Mouse (Mus musculus): ENCODE measurements around the gene Dbx1.

Gene Dbx1

DNA sequence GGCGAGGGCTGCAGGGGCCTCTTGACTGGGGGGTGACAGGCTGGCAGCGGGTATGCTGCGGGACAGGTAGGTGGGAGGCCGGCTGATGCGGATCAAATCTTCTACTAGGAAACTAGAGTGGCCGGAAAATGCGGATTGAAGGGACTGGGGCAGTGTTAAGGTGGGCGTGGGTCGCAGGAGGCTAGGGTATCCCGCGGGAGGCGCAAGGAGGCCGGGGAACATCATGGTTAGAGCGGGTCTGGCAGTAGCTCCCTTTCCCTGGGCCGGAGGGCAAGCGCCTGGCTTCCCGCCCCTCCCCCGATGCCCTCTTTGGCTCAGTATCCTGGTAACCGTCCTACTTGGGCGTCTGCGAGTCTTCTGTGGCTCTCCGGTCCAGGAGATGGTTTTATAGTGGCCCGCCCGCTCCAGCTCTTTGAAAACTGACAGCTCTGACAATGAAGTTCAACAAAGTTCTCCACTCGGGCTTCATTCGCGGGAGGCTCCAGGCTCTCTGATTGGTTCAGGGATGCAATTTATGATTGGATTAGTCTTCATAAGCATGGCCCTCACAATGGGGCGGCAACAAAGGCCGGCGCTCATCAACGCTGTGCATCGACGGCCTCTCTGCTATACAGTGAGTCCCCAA, at the start of gene Dbx1:
Dbx1 (minus strand) TSS at position 359 of the 625 bp plus-strand sequence.
- DNase-seq (ENCODE audit: low spot score in 2 of 2): no peak

DNA sequence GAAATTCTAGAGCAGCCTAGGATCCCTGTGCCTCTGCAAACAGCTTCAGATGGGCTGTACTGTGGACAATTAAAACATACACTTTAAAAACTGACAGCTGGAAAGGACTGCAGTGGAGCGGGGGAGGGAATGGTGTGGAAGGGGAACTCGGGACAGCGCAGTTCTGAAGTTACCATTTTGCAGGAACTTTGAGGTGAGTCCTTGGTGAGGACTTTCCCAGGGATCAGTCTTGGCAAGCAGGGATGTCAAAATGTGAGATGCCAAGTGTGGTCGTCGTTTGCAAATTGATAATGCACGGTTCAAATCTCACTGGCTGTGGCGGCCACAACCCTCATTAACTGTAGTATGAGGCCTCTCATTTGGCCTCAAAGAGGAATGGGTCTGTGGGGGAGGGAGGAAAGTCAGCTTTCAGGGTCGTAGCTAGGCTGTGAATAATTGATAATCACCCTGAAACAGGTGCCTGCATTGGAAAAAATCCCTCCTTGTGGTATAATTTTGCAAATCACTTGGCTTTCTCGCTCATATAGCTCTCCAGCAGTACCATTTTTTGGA, 42.3 kb upstream of the Dbx1 start:
- DNase-seq (ENCODE audit: low spot score in 2 of 2): no peak

DNA sequence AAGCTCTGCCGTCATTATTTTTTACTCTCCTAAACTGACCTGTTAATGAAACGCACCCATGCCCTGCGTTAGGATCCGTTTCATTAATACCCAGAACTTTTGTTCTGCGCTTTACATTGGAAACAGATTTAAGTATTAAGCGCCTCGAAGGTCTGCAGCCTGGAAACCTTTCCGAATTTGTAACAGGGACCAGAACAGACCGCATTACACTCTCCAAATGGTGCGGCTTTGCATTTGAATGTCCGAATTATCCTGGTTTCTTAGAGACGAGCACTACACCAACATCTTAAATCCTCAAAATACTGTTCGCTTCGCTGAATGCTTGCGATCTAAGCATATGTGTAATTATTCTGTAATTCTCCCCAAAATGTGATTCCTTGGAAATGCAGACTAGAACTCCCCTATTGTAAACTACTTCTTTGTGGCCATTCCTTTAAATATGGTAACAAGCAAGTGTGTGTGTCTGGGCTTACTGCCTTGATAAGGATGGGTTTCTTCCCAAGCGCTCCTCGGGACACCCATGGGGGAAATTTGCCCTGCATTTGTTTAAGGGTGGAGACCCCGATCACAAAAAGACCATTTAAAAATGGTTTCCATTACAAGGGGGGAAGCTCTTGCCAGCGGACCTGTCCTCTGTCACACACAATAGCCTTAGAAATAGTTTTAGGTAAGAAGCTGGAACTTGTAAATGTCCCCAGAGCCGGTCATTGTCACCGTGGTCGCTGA, 41.6 kb upstream of the Dbx1 start:
- DNase-seq (ENCODE audit: low spot score in 2 of 2): no peak

DNA sequence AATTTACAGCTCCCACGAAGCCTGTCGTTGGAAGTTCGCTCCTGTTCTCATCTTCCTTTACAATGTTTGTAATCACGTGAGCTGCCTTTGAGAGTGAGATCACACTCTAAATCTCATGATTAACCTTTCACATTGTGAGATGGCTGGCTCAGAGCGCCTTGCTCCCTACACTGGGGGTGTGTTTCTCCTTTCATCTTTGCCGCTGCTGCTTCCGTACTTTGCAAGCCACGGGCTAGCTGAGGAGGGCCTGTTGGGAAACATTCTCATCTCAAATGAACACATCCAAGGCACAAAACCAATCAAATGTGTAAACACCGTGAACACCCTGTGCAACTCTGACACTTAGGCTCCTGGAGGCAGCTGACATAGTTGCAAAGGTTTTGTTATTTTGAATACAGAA, 40.5 kb upstream of the Dbx1 start:
- no peak for DNase-seq (ENCODE audit: low spot score in 2 of 2)

DNA sequence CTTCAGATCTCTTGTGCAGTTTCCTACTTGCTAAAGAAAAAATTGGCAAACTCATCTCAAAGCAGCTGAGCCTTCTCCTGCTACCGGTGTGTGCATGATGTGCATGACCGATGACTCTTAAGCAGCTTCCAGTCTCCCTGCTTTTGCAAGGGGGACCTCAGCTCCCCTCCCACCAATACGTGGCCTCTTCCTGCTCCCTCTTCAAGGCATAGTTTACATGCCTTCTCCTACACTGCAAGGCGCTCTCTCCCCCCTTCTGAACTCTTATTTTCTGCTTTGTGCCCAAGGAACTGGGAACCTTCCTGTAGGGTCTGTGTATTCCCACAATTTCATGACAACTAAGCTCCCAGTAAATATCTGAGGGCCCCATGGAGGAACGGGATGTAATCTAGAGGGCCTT, 40.0 kb upstream of the Dbx1 start:
- no peak for DNase-seq (ENCODE audit: low spot score in 2 of 2)

DNA sequence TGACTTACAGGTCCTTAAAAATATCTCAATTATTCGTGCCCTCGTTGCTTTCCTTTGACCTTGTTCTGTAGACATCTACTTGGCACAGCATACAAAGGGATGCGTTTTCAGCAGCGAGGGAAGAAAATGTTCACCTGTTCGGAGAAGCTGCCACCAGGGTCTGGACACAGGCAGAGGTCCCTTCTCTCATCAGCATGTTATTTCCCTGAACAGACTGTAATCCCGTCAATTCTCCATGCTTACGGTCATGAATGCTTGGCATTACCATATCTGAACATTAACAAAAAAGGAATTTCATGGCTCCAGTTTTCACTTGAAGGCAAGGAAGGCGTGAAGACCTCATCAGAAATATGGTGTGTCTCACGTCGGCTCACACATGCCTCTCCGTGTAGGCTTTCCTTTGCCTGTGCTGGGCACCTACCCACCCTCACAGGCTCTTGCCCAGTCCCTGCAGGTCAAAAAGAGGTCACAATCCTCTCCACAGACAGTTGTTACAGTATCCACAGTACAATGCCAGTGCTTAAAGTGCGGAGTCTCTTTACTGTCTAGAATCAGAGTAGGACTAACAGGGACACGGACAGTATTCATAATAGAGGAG, 31.7 kb upstream of the Dbx1 start:
- no peak for DNase-seq (ENCODE audit: low spot score in 2 of 2)

DNA sequence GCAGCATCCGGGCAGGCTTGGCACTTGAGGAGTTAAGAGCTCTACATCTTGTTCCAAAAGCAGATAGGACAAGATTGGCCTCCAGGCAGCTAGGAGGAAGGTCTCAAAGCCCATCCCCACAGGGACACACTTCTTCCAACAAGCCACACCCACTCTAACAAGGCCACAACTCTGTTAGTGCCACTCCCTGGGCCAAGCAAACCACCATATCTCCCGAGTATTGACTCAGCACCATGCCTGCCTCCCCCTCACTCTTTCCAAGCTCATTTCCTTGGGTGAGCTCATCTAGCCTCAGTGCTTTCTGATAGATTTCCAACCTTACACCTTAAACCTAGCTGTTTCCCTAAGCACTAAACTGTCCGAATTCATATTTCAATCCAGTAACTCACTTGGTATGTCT, 26.9 kb upstream of the Dbx1 start:
- DNase-seq (ENCODE audit: low spot score in 2 of 2): no peak

DNA sequence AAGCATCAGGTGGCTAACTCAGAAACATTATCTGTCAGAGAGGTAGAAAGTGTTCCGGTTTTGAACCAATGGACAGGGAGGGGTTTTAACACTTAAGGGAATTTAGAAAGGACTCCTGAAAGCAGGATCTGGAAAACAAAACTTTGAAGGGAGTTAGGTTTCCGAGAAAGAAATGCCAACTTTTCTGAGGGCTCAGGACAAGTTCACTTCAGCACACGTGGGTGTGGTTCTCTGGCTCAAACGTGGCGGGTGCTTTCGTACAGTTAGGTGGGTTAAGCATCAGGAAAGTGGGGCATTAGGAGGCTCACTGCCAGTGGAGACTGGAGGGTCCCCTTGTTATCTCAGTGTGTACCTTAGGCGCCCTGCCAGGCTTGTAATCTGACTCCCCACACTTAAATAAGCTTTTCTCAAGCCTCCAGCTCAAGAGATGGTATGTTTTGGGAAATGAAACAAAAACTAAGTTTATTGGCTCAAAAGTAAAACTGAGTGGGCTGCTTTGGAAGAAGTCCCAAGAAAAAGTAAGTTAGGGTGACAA, 25.9 kb upstream of the Dbx1 start:
- no peak for DNase-seq (ENCODE audit: low spot score in 2 of 2)

DNA sequence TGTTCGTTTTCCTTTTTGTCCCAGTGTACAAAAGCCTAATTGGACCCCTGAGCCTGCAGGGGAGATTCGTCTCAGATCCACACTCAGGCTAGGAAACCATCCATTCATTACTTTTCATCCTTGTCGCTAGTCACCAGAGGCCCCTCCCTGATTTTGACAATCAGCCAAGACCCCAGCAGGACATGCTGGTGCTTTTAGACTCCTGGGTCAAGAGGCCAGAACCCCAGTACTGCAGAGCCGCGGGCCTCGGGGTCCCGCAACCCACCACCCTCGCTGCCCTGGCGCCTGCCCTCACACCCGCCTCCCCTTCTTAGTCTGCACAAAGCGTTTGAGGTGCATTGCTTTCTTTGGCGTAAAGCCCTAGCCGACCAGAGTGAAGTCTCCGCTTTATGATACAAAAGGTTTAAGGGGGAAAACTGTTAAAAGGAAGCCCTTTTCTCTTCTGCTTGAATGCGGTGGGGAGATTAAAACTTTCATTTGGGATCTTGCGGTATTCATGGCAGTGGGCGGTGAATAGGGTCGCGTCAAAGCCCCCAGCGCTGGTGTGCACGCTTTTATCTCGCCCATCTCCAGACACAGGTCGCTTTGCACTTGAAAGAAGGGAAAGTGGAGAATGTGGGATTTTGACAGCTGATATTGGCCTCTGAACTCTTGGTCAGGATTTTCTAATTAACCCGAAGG, 25.3 kb upstream of the Dbx1 start:
- no peak for DNase-seq (ENCODE audit: low spot score in 2 of 2)

DNA sequence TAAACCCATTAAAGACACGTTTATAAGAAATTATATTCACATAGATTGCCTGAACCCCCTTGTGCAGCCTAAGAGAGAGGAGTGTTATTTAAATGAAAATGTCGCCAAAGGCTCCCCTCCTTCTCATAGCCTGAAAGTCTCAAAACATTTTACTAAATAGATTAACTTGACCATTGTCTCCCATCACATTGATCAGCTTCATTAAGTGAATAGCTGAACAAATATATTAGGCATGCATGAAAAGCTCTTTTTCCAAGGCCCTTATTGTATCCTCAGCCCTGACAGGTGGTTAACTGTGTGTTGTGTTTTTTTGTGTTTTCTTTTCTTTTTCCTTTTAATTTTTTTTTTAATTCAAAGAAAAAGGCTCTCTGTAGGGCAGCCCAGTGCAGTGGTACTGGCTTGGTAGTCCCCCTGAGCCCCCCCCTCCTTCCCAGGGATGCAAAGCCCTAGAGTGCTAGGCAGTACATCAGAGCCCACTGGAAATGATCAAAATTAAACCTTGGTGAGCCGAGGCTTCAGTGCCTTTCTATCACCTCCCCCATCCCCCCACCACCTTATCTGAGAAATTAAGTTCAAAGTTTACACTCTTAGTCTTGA, 4.2 kb upstream of the Dbx1 start:
- no peak for DNase-seq (ENCODE audit: low spot score in 2 of 2)

DNA sequence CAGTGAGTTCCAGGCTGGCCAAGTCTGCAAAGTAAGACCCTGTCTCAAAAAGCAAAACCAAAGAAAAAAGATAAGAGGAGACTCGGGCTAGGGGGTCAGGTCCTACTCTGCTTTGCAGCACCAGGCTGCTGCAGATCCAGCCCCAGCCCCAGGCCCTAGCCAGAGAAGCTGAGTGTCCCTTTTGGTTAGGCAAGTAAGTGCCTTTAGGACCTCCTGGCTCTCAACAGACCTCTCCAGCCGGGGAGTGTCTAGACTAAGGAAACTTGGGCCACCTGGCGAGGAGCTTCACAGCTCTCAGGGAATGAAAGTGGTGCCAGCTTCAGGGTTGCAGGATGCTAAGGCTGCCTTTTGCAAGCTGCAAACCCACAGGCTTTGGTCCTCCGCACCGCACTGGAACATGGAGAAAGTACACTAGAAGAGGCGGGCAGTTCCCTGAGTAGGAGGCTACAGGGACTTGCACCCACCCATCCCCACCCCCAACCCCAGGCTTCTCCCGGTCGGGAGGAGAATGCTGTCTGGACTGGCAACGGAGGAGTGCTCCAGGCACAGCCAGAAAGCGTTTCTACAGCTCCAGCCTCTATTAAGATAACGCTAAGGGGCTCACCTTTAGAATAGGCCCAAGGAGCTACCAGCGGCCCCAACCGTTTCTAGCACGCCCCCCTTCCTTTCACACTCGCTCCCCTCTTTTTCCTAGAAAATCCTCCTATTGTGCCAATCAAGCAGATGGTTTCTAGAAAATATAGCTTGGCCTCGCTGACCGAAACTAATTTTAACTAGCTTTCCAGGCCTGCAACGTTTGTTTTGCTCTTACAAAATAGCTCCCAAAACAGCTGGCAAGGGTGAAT, 3.4 kb upstream of the Dbx1 start:
- no peak for DNase-seq (ENCODE audit: low spot score in 2 of 2)

DNA sequence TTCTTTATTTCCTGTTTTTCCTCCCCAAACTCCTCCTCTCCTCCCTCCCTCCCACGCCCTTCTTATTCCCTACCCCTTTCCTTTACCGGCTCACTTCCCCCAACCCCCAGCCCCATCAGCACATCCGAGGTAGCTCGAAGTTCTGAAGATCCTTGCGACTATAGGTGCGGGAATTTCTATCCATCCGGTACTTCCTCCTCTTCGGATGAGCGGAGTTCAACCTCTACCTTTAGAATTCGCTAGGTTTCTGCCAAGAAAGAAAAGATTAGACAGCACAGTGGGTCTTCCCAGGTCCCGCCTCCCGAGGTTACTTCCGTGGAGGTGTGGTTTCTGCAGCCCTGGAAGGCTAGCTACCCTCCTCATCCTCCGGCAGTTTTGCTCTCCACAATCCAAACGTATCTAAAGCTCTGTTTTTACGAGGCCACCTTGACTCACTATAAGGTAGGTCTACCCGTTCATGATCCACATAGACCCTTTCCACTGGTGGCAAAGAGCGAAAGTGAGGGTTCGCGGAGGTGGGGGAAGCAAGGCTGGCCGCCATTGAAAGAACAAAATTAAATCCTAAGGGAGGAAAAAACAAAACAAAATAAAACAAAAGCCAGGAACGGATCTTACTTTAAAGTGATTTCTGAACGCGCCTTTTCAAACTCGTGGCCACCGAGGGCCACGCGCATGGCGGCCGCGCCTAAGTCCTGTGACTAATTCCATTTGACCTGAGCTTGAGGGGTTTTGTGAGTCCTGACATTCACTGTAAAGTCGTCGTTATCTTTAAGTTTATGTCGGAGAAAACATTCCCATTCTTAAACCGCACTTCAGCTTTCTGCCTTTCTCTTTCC, 2.5 kb upstream of the Dbx1 start:
- DNase-seq (ENCODE audit: low spot score in 2 of 2): no peak

DNA sequence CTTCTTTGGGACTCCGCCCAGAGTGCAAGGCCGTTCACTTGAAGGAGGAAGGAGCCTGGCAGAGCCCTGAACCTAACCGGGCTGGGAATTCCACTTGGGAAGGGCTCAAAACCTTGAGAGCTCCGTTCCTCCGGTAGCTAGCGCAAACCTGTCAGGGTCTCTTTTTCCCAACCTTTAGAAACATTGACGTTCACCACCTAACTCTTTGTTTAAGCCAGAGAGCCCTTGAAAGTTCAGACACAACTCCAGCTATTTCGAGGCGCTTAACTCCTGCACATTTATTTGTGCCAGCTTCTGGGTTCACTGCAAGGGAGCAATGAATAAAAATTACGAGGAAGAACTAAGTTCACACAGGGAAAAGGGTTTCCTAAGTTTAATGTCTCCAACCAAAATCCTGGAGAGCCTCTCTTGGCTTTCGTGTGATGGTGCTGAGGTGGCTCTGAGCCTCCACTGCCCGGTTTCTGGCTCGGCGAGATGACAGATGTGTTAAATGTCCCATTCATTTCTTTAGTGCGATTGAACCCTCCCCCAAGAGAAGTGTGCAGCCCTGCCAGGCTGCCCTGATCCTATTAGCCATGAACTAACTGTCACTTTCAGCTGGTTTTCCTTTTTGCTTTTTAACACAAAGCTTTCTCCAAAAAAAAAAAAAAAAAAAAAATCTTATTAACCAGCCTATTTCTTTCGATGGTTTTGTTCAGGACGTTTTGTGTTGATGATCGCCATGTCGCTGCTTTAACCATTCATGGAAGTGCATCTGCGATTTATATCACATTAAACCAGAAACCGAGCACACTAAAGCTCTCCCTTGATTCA, 1.4 kb upstream of the Dbx1 start:
- DNase-seq (ENCODE audit: low spot score in 2 of 2): no peak

DNA sequence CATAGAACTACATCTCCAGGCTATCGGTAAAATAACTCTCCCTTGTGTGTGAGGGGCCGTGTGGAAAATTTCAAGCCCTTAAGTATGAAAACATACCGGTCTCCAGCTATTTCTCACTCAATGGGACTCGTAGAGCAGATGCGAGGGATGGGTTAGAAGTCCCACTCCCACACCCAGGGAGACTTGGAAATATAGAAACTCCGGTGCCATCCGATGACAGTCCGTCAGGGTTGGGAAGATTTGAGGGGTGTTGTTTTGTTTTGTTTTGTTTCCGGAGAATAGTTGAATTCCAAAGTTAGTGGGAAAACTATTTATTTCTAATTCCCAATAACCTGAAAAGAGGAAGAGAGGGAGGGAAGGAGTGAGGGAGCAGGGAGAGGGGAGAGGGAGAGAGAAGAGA, 632 bp upstream of the Dbx1 start:
- DNase-seq (ENCODE audit: low spot score in 2 of 2): no peak

DNA sequence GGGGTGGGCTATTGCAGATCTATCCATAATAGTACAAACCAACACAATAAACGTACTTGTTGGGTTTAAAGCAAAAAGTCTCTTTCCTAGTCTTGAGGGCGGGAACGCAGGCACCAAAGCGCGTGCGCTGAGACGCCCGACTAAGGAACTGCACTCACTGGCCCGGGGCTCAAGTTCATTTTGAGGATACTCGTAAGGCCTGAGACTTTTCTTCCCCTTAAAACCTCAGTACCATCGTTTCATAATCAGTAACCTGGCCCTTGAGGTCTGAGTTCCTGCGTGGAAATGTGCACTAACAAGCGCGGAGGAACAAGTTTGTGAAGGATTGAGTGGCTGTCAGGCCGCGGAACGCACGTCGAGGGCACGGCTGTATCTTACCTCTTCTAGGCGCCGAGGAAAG, 678 bp downstream of the Dbx1 start:
- DNase-seq (ENCODE audit: low spot score in 2 of 2): no peak

DNA sequence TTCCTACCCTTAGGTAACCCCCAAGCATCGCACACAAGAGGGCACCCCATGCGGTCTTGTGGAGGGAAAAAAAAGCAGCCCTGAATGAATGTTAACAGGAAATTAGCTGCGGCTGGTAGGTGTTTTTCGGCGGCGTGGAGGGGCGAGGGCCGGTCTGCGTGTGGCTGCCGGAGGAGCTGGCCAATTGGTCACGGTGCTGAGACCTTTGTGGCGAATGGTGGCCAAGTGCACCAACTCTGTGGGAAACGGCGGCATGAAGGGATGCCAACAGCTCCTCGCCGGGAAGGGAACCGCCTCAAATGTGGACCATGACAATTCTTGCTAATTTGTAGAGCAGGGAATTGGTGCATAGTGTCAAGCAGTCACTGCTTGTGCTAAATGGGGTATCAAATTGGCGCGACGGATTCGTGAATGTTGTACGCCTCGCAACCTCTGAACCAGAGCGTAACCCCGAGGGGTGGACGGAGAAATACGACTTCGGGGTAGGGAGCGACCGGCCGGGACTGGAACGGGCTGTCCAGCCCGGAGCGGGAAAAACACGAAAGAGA, 1.5 kb downstream of the Dbx1 start:
- DNase-seq (ENCODE audit: low spot score in 2 of 2): no peak

DNA sequence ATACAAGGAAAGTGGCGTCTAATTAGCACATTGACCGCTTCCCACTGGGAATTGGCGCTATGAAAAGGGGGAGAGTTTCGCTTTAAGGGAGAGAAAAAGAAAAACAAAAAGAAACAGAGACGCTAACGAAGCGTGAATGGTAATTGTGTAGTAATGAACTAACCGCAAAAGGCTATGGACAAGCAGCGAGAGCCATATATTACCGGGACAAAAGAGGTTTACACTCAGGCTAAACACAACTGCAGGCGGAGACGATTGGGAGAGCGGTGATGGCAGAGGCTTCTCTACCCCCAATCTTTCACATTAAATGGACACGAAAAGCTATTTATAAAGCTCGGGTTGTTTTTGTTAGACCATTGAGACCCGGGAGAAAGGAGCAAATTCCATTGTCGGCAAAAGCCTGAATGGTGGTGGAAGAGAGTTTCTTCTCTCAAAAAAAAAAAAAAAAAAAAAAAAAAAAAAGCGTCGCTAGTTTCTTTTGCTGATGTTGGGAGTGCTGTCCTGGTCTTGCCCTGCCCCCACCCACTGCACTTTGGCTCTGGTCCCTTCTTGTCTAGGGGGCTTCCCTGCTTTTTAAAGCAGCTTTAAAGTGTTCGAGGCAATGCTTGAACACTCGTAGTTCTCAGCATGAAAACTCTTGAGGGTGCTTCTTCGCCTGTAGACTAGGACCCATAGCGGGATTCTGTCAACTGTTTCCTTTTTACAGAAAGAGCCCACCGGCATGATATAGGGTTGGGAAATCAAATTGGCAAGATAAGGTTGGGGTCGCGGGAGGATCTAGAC, 2.2 kb downstream of the Dbx1 start:
- DNase-seq (ENCODE audit: low spot score in 2 of 2): no peak

DNA sequence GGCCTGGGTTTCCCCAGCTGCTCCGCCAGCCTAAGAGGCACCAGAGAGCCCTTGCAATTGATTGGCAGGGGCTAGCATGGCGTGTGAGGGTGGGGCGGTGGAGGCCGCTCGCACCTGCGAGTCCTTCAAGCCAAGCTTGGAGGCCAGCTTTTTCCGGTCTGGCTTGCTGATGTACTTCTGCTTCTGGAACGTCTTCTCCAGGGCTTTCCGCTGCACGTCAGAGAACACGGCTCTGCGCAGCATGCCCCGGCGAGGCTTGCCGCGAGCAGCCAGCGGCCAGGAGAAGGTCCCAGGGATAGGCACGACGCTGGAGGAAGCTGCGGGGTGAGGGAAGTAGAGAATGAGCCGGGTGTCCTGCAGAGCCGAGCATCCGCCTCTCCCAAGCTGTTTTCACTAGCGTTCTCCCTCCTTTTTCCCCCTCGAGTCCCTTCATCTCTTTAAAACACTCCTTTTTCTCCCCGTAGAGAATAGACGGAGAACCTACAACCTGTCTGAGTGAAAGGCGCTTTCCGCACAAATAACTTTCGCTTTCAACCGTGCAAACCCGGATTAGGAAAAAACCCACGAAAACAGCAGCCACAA, 3.2 kb downstream of the Dbx1 start:
- peak in 1 of 2 experiments; percentile 10 for DNase-seq (ENCODE audit: low spot score in 2 of 2)
